Mouse (Mus musculus) granulocyte monocyte progenitor cell, adult 5-6 weeks (primary cell): ENCODE measurements at regions not wholly inside any gene's neighbourhood (a gene's known extent, or its start where the extent isn't known, plus 50 kb on each side); places are given as distances from the start of the nearest gene placed in this dataset.
"Not testable (repeated sequence)": the region's sequence is repeated elsewhere in the genome, so short reads cannot be mapped to it uniquely, and the experiment has no call there.

Experiments
- ATAC-seq: replicated peaks from 2 replicates; pipeline ENCODE4 v1.8.0; 2016; ENCODE audit warnings: mild to moderate bottlenecking, moderate TSS enrichment, inconsistent platforms; ENCODE audit not compliant: poor library complexity, severe bottlenecking

DNA sequence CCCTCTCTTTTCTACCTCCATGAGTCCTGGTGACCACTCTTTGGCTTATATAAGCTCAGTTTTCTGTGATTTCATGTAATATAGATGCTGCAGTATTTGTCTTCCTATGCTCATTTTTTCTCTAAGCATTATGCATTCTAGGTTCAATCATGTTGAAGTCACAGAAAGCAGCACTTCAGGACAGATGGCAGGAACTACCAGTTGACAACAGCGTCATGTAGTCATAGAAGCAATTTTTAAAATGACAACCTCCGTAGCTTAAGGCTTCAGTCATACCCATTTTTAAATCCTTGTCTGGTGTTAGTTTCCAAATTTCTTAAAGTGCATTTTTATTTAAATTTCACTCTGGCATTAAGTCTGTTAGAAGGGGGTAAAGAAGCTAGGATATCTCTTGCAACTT, 740.2 kb downstream of the Kcna4 start:
- no peak for ATAC-seq

DNA sequence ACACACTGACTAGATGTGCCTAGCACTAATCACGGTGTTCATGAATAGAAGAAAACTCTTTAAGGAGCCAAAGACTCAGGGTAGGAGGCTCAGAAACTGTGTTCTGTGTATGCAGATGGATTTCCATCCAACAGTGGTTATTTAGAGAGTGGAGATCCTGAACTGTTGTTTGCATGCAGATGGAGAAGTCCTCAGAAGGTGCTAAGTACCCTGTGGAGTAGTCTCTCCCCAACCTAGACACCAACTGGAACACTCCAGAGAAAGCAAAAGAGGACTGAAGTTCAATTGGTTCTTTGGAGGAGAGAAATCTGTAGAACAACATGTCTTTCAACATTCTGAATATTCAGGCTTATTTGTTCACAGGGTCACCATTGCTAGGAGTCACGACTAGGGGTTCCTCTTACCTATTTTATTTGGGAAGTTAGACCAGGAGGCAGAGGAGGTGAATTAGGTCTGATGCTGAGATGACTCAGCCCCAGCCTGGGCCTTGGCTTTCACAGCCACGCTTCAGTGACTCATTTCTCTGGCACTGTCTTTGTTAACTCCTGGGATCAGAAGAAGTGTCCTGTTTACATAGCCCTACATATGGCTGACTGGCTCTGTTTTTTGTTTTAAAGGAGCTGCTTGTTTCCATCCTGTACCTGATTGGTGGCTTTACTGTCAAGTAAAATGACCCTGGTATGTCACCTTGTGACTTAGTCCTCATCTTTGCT, 742.0 kb downstream of the Kcna4 start:
- ATAC-seq: no peak

- no peak for ATAC-seq
These were observed 743.1 kb downstream of the Kcna4 start for GRCm38 (mm10) chr2:108033328-108034182.

GRCm38 (mm10) chr2:108034882-108035281, 744.4 kb downstream of the Kcna4 start:
- ATAC-seq: no peak

DNA sequence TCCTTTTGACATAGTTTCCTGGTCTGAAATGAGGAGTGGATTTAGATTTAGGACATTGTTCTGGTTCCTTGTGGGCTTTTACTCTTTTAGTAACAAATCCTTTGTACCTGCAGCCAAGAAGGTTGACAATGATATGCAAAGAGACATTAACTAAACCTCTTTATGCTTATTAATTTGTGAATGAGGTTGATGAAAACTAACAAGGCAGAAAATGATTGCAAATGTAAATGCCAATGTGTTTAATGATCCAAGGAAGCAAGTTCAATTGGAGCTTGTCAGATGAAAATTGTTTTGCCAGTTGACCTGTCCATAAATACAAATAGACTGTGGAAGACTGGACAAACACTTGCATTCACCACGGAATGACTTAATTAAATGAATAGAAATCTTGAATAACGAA, 751.6 kb downstream of the Kcna4 start:
- ATAC-seq: no peak

- no peak for ATAC-seq
These were observed 754.4 kb downstream of the Kcna4 start for GRCm38 (mm10) chr2:108044885-108045284.

GRCm38 (mm10) chr2:108045997-108046396, 755.6 kb downstream of the Kcna4 start:
- no peak for ATAC-seq

DNA sequence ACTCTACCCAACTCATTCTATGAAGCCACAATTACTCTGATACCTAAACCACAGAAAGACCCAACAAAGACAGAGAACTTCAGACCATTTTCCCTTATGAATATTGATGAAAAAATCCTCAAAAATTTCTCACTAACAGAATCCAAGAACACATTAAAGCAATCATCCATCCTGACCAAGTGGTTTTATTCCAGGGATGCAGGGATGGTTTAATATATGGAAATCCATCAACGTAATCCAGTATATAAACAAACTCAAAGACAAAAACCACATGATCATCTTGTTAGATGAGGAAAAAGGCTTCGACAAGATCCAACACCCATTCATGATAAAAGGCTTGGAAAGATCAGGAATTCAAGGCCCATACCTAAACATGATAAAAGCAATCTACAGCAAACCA, 772.3 kb downstream of the Kcna4 start:
- ATAC-seq: not testable (repeated sequence)

- ATAC-seq: no peak
These were observed 793.5 kb downstream of the Kcna4 start for GRCm38 (mm10) chr2:108083911-108084310.

DNA sequence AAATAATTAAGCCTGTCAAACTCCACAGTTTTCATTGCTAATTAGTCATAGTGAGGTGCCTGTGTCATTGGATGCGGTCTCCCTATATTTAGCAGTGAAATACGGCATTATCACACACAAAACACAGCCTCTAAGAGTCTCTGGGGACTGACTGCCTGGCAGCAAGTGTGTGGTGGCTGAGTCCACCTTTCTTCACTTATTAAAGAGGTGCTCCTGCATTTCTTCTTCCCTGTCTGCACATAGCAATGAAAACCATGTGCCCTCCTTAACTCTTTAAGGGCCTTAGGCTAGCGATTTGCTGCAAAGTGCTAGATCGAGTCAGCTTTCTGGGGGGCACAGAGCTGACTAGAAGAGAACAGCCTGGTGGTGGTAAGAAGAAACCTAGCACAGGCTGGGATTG, 799.8 kb downstream of the Kcna4 start:
- no peak for ATAC-seq

GRCm38 (mm10) chr2:108097026-108097425, 806.6 kb downstream of the Kcna4 start:
- no peak for ATAC-seq

DNA sequence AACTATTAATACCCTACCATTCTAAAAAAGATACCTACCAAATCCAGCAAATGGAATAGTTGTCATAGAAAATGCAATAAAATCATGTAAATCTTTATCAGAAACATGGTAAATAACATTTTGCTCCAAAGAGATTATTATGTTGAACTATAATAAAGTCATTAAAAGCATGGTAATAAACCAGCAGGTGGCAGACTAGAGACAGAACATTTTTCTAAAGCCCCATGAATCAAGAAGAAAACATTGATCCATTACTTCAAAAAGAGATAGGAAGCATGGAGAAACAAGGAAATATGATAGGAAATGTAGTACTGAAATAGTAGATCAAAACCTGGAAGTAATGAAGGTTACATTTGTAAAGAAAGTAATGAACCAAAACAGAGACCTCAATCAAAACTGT, 819.7 kb downstream of the Kcna4 start:
- ATAC-seq: no peak

- no peak for ATAC-seq
These were observed 855.3 kb downstream of the Kcna4 start for GRCm38 (mm10) chr2:108145694-108146093.

DNA sequence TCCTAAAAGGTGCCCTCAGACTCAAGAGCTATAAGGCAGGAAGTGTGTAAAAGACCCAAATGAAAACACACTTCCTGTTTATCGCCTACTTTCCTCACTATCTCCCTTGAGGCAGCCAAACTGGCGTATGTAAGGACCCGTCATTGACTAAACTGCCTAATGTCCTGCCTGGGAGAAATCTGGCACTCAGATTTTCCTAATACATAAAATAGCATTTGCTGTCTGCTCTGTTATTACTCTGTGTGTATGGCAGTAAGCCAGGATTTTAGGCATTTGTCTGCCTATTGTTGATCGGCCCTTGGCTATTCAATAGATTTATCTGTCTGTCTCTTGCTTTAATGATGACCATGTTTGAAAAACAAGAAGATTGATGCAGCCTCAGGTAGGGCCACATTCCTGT, 857.8 kb downstream of the Kcna4 start:
- no peak for ATAC-seq

DNA sequence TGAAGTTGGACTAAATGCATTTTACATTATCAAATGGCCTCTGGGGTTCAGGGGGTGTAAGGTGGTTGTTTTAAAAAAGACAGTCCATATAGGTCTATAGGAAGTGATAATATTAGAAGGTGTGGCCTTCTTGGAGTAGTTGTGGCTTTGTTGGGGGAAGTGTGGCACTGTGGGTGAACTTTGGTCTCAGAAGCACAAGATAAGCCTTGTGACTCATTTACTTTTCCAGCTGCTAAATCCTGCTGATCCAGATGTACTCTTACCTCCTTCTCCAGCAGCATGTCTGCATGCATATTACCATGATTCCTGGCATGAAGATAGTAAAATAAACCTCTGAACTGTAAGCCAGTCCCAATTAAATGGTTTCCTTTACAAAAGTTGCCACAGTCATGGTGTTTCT, 865.8 kb downstream of the Kcna4 start:
- no peak for ATAC-seq

- no peak for ATAC-seq
These were observed 867.3 kb downstream of the Kcna4 start for GRCm38 (mm10) chr2:108157731-108158130.

GRCm38 (mm10) chr2:108158311-108158710, 867.9 kb downstream of the Kcna4 start:
- ATAC-seq: no peak

- no peak for ATAC-seq
These were observed 870.4 kb downstream of the Kcna4 start for GRCm38 (mm10) chr2:108160865-108161264.

GRCm38 (mm10) chr2:108165085-108165484, 874.6 kb downstream of the Kcna4 start:
- ATAC-seq: no peak
